28 mouse cellular contexts compared by ENCODE assay signal in genomic region chr9:86843747-86844353, GRCm38 (mm10). TPM values are rescaled to one million over a fixed set of nuclear protein-coding genes. Genes with fewer than 3 reads are reported as not detected.
DNase-seq lines count a peak whose midpoint lies in the region; ATAC-seq and TF ChIP-seq lines count a peak whose summit lies in the region.
"Had no signal": no experiment of that assay in that cellular context is flagged by ENCODE, and none has a peak within 500 bp of the region (broad histone marks: within the 10 kb centered on the region; RNA-seq: fewer than 3 reads in every experiment).

No protein-coding gene starts in this region.

- H3K4me1 ChIP-seq in forebrain, embryonic 15.5 days = no peaks in the 10 kb centered on the region
- no peaks in the 10 kb centered on the region for H3K4me1 ChIP-seq in forebrain, embryonic 10.5 days
- no peaks in the 10 kb centered on the region for H3K4me1 ChIP-seq in hindbrain, embryonic 16.5 days (ENCODE audit: control insufficient read depth, insufficient read depth, low read depth, low read length)
- H3K4me1 ChIP-seq in hindbrain, postnatal 0 days (ENCODE audit: insufficient read depth, low read length) = no peaks in the 10 kb centered on the region
- no peaks in the 10 kb centered on the region for H3K4me1 ChIP-seq in midbrain, embryonic 12.5 days
- no peaks in the 10 kb centered on the region for H3K4me1 ChIP-seq in midbrain, embryonic 10.5 days
- no peaks in the 10 kb centered on the region for H3K4me1 ChIP-seq in midbrain, embryonic 16.5 days (ENCODE audit: control insufficient read depth, insufficient read depth, low read length)
- H3K4me1 ChIP-seq: embryonic facial prominence, embryonic 15.5 days; limb, embryonic 15.5 days; lung, embryonic 15.5 days had no signal

- WGBS in forebrain, embryonic 15.5 days = 89% methylated on average over 5 of the region's 5 CpGs
- 97% methylated on average over 5 of the region's 5 CpGs for WGBS in forebrain, embryonic 10.5 days
- 89% methylated on average over 5 of the region's 5 CpGs for WGBS in hindbrain, embryonic 16.5 days
- 88% methylated on average over 5 of the region's 5 CpGs for WGBS in hindbrain, postnatal 0 days
- 85% methylated on average over 5 of the region's 5 CpGs for WGBS in midbrain, embryonic 12.5 days
- WGBS in midbrain, embryonic 10.5 days = 89% methylated on average over 5 of the region's 5 CpGs
- 91% methylated on average over 5 of the region's 5 CpGs for WGBS in midbrain, embryonic 16.5 days

- ATAC-seq in forebrain, embryonic 15.5 days (replicated peaks) = peak; percentile 46; the same call in 1 of the 2 replicates
- ATAC-seq in hindbrain, embryonic 16.5 days = peak; percentile 34; the same call in 1 of the 2 replicates
- no peak for ATAC-seq in hindbrain, postnatal 0 days
- peak; percentile 54 for ATAC-seq in midbrain, embryonic 12.5 days (ENCODE audit: low FRiP score, low read depth)
- ATAC-seq in midbrain, embryonic 16.5 days = peak; percentile 59

- no peak for TF ChIP-seq CTCF in hindbrain, postnatal 0 days (IDR thresholded peaks at IDR 0.05; ENCODE audit: low read depth)

- H3K4me3 ChIP-seq in forebrain, embryonic 15.5 days = no peak overlapping the region
- no peak overlapping the region for H3K4me3 ChIP-seq in forebrain, embryonic 10.5 days
- no peak overlapping the region for H3K4me3 ChIP-seq in hindbrain, embryonic 16.5 days (ENCODE audit: low read length)
- no peak overlapping the region for H3K4me3 ChIP-seq in hindbrain, postnatal 0 days (ENCODE audit: low read length)
- H3K4me3 ChIP-seq in midbrain, embryonic 12.5 days = no peak overlapping the region
- H3K4me3 ChIP-seq in midbrain, embryonic 10.5 days = no peak overlapping the region
- no peak overlapping the region for H3K4me3 ChIP-seq in midbrain, embryonic 16.5 days (ENCODE audit: low read depth, low read length)
- H3K4me3 ChIP-seq: embryonic facial prominence, embryonic 15.5 days; gastrocnemius, adult 2 months; heart, embryonic 12.5 days; limb, embryonic 15.5 days; lung, embryonic 15.5 days; myocyte had no signal

- no peak overlapping the region for H3K9ac ChIP-seq in forebrain, embryonic 15.5 days (replicated peaks)
- no peak overlapping the region for H3K9ac ChIP-seq in hindbrain, embryonic 16.5 days (ENCODE audit: low read depth, low read length)
- H3K9ac ChIP-seq in hindbrain, postnatal 0 days (replicated peaks; ENCODE audit: low read length) = no peak overlapping the region
- H3K9ac ChIP-seq in midbrain, embryonic 12.5 days (replicated peaks) = no peak overlapping the region
- no peak overlapping the region for H3K9ac ChIP-seq in midbrain, embryonic 16.5 days (ENCODE audit: low read depth, low read length)
- H3K9ac ChIP-seq: embryonic facial prominence, embryonic 15.5 days; heart, embryonic 12.5 days; limb, embryonic 15.5 days; liver, embryonic 14.5 days; lung, embryonic 15.5 days had no signal

- no peaks in the 10 kb centered on the region for H3K27me3 ChIP-seq in forebrain, embryonic 15.5 days
- H3K27me3 ChIP-seq in forebrain, embryonic 10.5 days (ENCODE audit: poor library complexity, severe bottlenecking) = no peaks in the 10 kb centered on the region
- no peaks in the 10 kb centered on the region for H3K27me3 ChIP-seq in hindbrain, embryonic 16.5 days (replicated peaks; ENCODE audit: control insufficient read depth, insufficient read depth, low read length)
- H3K27me3 ChIP-seq in hindbrain, postnatal 0 days (ENCODE audit: insufficient read depth, low read length) = no peaks in the 10 kb centered on the region
- H3K27me3 ChIP-seq in midbrain, embryonic 12.5 days = no peaks in the 10 kb centered on the region
- H3K27me3 ChIP-seq in midbrain, embryonic 10.5 days (ENCODE audit: low read depth, poor library complexity, severe bottlenecking) = no peaks in the 10 kb centered on the region
- H3K27me3 ChIP-seq in midbrain, embryonic 16.5 days (ENCODE audit: control insufficient read depth, insufficient read depth, low read depth, low read length) = no peaks in the 10 kb centered on the region
- H3K27me3 ChIP-seq: embryonic facial prominence, embryonic 15.5 days; heart, embryonic 12.5 days; limb, embryonic 15.5 days; lung, embryonic 15.5 days had no signal

- no peak overlapping the region for H3K4me2 ChIP-seq in forebrain, embryonic 15.5 days (replicated peaks)
- no peak overlapping the region for H3K4me2 ChIP-seq in hindbrain, embryonic 16.5 days (ENCODE audit: low read length)
- no peak overlapping the region for H3K4me2 ChIP-seq in hindbrain, postnatal 0 days (ENCODE audit: low read depth, low read length)
- no peak overlapping the region for H3K4me2 ChIP-seq in midbrain, embryonic 12.5 days (replicated peaks)
- H3K4me2 ChIP-seq in midbrain, embryonic 16.5 days (ENCODE audit: low read length) = no peak overlapping the region
- H3K4me2 ChIP-seq: embryonic facial prominence, embryonic 15.5 days; heart, embryonic 12.5 days; limb, embryonic 15.5 days; lung, embryonic 15.5 days had no signal

- H3K36me3 ChIP-seq in forebrain, embryonic 15.5 days = no peaks in the 10 kb centered on the region
- H3K36me3 ChIP-seq in forebrain, embryonic 10.5 days (replicated peaks) = no peaks in the 10 kb centered on the region
- H3K36me3 ChIP-seq in hindbrain, embryonic 16.5 days (ENCODE audit: control insufficient read depth, insufficient read depth, low read length) = no peaks in the 10 kb centered on the region
- no peaks in the 10 kb centered on the region for H3K36me3 ChIP-seq in hindbrain, postnatal 0 days (ENCODE audit: insufficient read depth, low read length)
- no peaks in the 10 kb centered on the region for H3K36me3 ChIP-seq in midbrain, embryonic 12.5 days
- no peaks in the 10 kb centered on the region for H3K36me3 ChIP-seq in midbrain, embryonic 10.5 days
- H3K36me3 ChIP-seq in midbrain, embryonic 16.5 days (ENCODE audit: control insufficient read depth, insufficient read depth, low read length) = no peaks in the 10 kb centered on the region
- H3K36me3 ChIP-seq: embryonic facial prominence, embryonic 15.5 days; heart, embryonic 12.5 days; limb, embryonic 15.5 days; lung, embryonic 15.5 days had no signal

- DNase-seq in forebrain, embryonic 10.5 days (ENCODE audit: extremely low spot score, low spot score) = no peak
- no peak for DNase-seq in hindbrain, postnatal 0 days (ENCODE audit: low spot score)
- no peak for DNase-seq in midbrain, embryonic 10.5 days (ENCODE audit: low spot score)
- no peak for DNase-seq in gastrocnemius, postnatal 10 days
- DNase-seq: adrenal gland, postnatal 25 days; cerebellum, adult 8-10 months; cerebellum, postnatal 36 days; embryo, embryonic 11 days; gastrocnemius, adult 2 months; heart, postnatal 14 days; kidney, adult 9 months; left cerebral cortex, postnatal 4 days; lung, postnatal 4 days; right cerebral cortex, postnatal 14 days; thymus, adult 2 months; thymus, postnatal 4 days had no signal

- H3K9me3 ChIP-seq in forebrain, embryonic 15.5 days = no peaks in the 10 kb centered on the region
- no peaks in the 10 kb centered on the region for H3K9me3 ChIP-seq in forebrain, embryonic 10.5 days
- no peaks in the 10 kb centered on the region for H3K9me3 ChIP-seq in hindbrain, embryonic 16.5 days (ENCODE audit: control insufficient read depth, low read length)
- no peaks in the 10 kb centered on the region for H3K9me3 ChIP-seq in hindbrain, postnatal 0 days (ENCODE audit: low read length)
- no peaks in the 10 kb centered on the region for H3K9me3 ChIP-seq in midbrain, embryonic 12.5 days
- H3K9me3 ChIP-seq in midbrain, embryonic 10.5 days (replicated peaks) = no peaks in the 10 kb centered on the region
- no peaks in the 10 kb centered on the region for H3K9me3 ChIP-seq in midbrain, embryonic 16.5 days (replicated peaks; ENCODE audit: control insufficient read depth, low read length, poor library complexity, severe bottlenecking)
- H3K9me3 ChIP-seq: embryonic facial prominence, embryonic 15.5 days; heart, embryonic 12.5 days; limb, embryonic 15.5 days; lung, embryonic 15.5 days had no signal

- no peak overlapping the region for H3K27ac ChIP-seq in forebrain, embryonic 15.5 days (replicated peaks)
- no peak overlapping the region for H3K27ac ChIP-seq in forebrain, embryonic 10.5 days
- no peak overlapping the region for H3K27ac ChIP-seq in hindbrain, embryonic 16.5 days (ENCODE audit: low read depth, low read length)
- H3K27ac ChIP-seq in hindbrain, postnatal 0 days = no peak overlapping the region
- H3K27ac ChIP-seq in midbrain, embryonic 12.5 days (replicated peaks) = no peak overlapping the region
- no peak overlapping the region for H3K27ac ChIP-seq in midbrain, embryonic 10.5 days (replicated peaks)
- no peak overlapping the region for H3K27ac ChIP-seq in midbrain, embryonic 16.5 days (ENCODE audit: low read length)
- H3K27ac ChIP-seq: embryonic facial prominence, embryonic 15.5 days; gastrocnemius, adult 2 months; limb, embryonic 15.5 days; liver, embryonic 14.5 days; lung, embryonic 15.5 days; stomach, postnatal 0 days had no signal

RNA-seq across cellular contexts. Expression of gene Snap91, which starts 36.6 kb away (rescaled TPM):
- 98.4 and 101 TPM in 2 replicates for polyA plus RNA-seq in forebrain, embryonic 15.5 days (2015; fragmentation: Nextera tagmentation; extraction: Ambion mirVana)
- polyA plus RNA-seq in forebrain, embryonic 10.5 days (2016; fragmentation: Nextera tagmentation; extraction: Ambion mirVana) = 2.0 and 2.6 TPM in 2 replicates
- 168 and 197 TPM in 2 replicates for polyA plus RNA-seq in hindbrain, embryonic 16.5 days (2015; fragmentation: Nextera tagmentation; extraction: Ambion mirVana)
- 192 and 210 TPM in 2 replicates for total RNA-seq in hindbrain, postnatal 0 days (2014; rRNA removed)
- 131 and 151 TPM in 2 replicates for polyA plus RNA-seq in hindbrain, postnatal 0 days (2015; fragmentation: Nextera tagmentation; extraction: Ambion mirVana)
- polyA plus RNA-seq in midbrain, embryonic 12.5 days (2016; fragmentation: Nextera tagmentation; extraction: Ambion mirVana) = 39.3 and 45.0 TPM in 2 replicates
- 6.5 and 14.5 TPM in 2 replicates for polyA plus RNA-seq in midbrain, embryonic 10.5 days (2016; fragmentation: Nextera tagmentation; extraction: Ambion mirVana)
- 184 and 192 TPM in 2 replicates for polyA plus RNA-seq in midbrain, embryonic 16.5 days (2015; fragmentation: Nextera tagmentation; extraction: Ambion mirVana)
- total RNA-seq in gastrocnemius, postnatal 10 days (2021) = 1 to 10 TPM; 1.2 to 1.3 TPM
- total RNA-seq: megakaryocyte-erythroid progenitor cell, adult 5-6 weeks had no signal
- polyA plus RNA-seq: myocyte had no signal
